Mouse (Mus musculus) spleen, adult 2 months (tissue): ENCODE results near the gene Sfxn2. TPM values are rescaled to one million over a fixed set of nuclear protein-coding genes. Genes with fewer than 3 reads are reported as not detected.

Experiments used
- DNase-seq, 2 experiments: peaks; one replicate each; pipeline versions ENCODE4 v3.0.0 to v3.0.0-alpha.2; 2012 to 2021; ENCODE audit warnings: low spot score in 2 of 2, low read depth in 1 of 2
- H3K27ac ChIP-seq: fragments of 200-500 bp; 2 replicates; pipeline ENCODE4 v1.5.1; 2012; ENCODE audit warnings: low read length, inconsistent platforms; ENCODE audit not compliant: insufficient read depth
- H3K27me3 ChIP-seq: fragments of 200-500 bp; 2 replicates; pipeline ENCODE4 v1.6.1; 2012; ENCODE audit warnings: mild to moderate bottlenecking, moderate library complexity, low read length, inconsistent platforms; ENCODE audit not compliant: control insufficient read depth, insufficient read depth
- H3K36me3 ChIP-seq: fragments of 200-500 bp; 2 replicates; pipeline ENCODE4 v1.6.1; 2012; ENCODE audit warnings: mild to moderate bottlenecking, low read length, inconsistent platforms; ENCODE audit not compliant: control insufficient read depth, insufficient read depth
- H3K4me1 ChIP-seq: fragments of 200-500 bp; 2 replicates; pipeline ENCODE4 v1.6.1; 2011; ENCODE audit warnings: inconsistent platforms; ENCODE audit not compliant: control insufficient read depth, insufficient read depth, insufficient read length
- H3K4me3 ChIP-seq: fragments of 200-500 bp; 2 replicates; pipeline ENCODE4 v1.5.1; 2011; ENCODE audit warnings: mild to moderate bottlenecking, inconsistent platforms; ENCODE audit not compliant: insufficient read depth, insufficient read length; ENCODE audit errors: extremely low read depth
- CTCF ChIP-seq: fragments of 200-500 bp; IDR thresholded peaks from 2 replicates; pipeline ENCODE4 v1.5.1; 2011; ENCODE audit warnings: mild to moderate bottlenecking, inconsistent platforms; ENCODE audit not compliant: insufficient read depth, insufficient read length, insufficient replicate concordance; ENCODE audit errors: extremely low read depth
- POLR2A ChIP-seq: fragments of 200-500 bp; IDR thresholded peaks from 2 replicates; pipeline ENCODE4 v1.6.1; 2011; ENCODE audit warnings: low read depth, low read length, inconsistent platforms
- WGBS: fragments of 180-500 bp; shearing (Covaris S2); methylation state at CpG from one replicate; pipeline ENCODE4 v1.1.7; 2018; 5-methylcytosine and 5-hydroxymethylcytosine counted together
- polyA plus RNA-seq: library from polyadenylated mRNA; depleted of rRNA; stranded (reverse); fragments of >200 nt; gene quantifications from 2 replicates; pipeline ENCODE4 v1.2.3, GENCODE M21; 2012

Sfxn2 gene
- polyA plus RNA-seq, 1 experiment, result 3.2 TPM

- TF ChIP-seq CTCF (no peak), POLR2A (peak; percentile 48; the same call in 1 of the 2 replicates)
- H3K4me3 ChIP-seq, result peak within 1 kb of the TSS; percentile 91
- H3K36me3 ChIP-seq, result no peaks in the 10 kb centered on the region
- WGBS, result under 1% methylated on average over 22 of the region's 22 CpGs
- H3K27me3 ChIP-seq, result no peaks in the 10 kb centered on the region
- H3K4me1 ChIP-seq, result peaks cover 6% of the 10 kb centered on the region; the same call in 1 of the 2 replicates
- peak within 1 kb of the TSS; percentile 59 for H3K27ac ChIP-seq
- peak; percentile 94 to 98 for DNase-seq
Measured at GRCm38 (mm10) chr19:46598720-46599252, 25.6 kb downstream of the Sfxn2 start, which contains the start of gene Wbp1l. Wbp1l (plus strand) TSS chr19:46599084.

GRCm38 (mm10) chr19:46599375-46600256 is 26.5 kb downstream of the Sfxn2 start:
- TF ChIP-seq CTCF (no peak), POLR2A (no peak)
- Histone ChIP-seq H3K36me3 (no peaks in the 10 kb centered on the region; the same call in 1 of the 2 replicates), H3K27ac (peak overlapping the region; percentile 59), H3K27me3 (no peaks in the 10 kb centered on the region), H3K4me3 (peak overlapping the region; percentile 91), H3K4me1 (peaks cover 6% of the 10 kb centered on the region; the same call in 1 of the 2 replicates)
- no peak for DNase-seq
- 4% methylated on average over 22 of the region's 22 CpGs for WGBS

- Histone ChIP-seq H3K4me3 (no peak overlapping the region), H3K36me3 (no peaks in the 10 kb centered on the region; the same call in 1 of the 2 replicates), H3K27ac (no peak overlapping the region), H3K4me1 (peaks cover 6% of the 10 kb centered on the region; the same call in 1 of the 2 replicates), H3K27me3 (no peaks in the 10 kb centered on the region)
- no peak for DNase-seq
- WGBS, result 66% methylated on average over 4 of the region's 4 CpGs
- no peak for TF ChIP-seq POLR2A
- TF ChIP-seq CTCF, result no peak
Measured at GRCm38 (mm10) chr19:46600371-46600770, 27.2 kb downstream of the Sfxn2 start.

- Histone ChIP-seq H3K27ac (no peak overlapping the region), H3K4me1 (peaks cover 9% of the 10 kb centered on the region; the same call in 1 of the 2 replicates)
- WGBS, result 70% methylated on average over 14 of the region's 14 CpGs
Measured at GRCm38 (mm10) chr19:46601491-46601890, 28.3 kb downstream of the Sfxn2 start.

GRCm38 (mm10) chr19:46602406-46602805 is 29.2 kb downstream of the Sfxn2 start:
- Histone ChIP-seq H3K27ac (no peak overlapping the region), H3K36me3 (no peaks in the 10 kb centered on the region; the same call in 1 of the 2 replicates), H3K4me3 (no peak overlapping the region), H3K27me3 (no peaks in the 10 kb centered on the region), H3K4me1 (peaks cover 14% of the 10 kb centered on the region; the same call in 1 of the 2 replicates)
- TF ChIP-seq CTCF, result no peak
- no peak for DNase-seq
- WGBS, result 68% methylated on average over 4 of the region's 4 CpGs

More at GRCm38 (mm10) chr19:46601491-46601890, 28.3 kb downstream of the Sfxn2 start:
- DNase-seq, result no peak
- H3K36me3 ChIP-seq, result no peaks in the 10 kb centered on the region; the same call in 1 of the 2 replicates
- H3K27me3 ChIP-seq, result no peaks in the 10 kb centered on the region
- no peak overlapping the region for H3K4me3 ChIP-seq
- TF ChIP-seq CTCF (no peak), POLR2A (no peak)

- 46% methylated on average over 13 of the region's 13 CpGs for WGBS
- peaks cover 2% of the 10 kb centered on the region; the same call in 1 of the 2 replicates for H3K36me3 ChIP-seq
- H3K27ac ChIP-seq, result no peak overlapping the region
- no peak for TF ChIP-seq CTCF
- no peak for TF ChIP-seq POLR2A
- no peaks in the 10 kb centered on the region for H3K27me3 ChIP-seq
- H3K4me3 ChIP-seq, result no peak overlapping the region
- DNase-seq, result no peak
- peaks cover 13% of the 10 kb centered on the region; the same call in 1 of the 2 replicates for H3K4me1 ChIP-seq
Measured at GRCm38 (mm10) chr19:46606718-46607117, 33.6 kb downstream of the Sfxn2 start.
